Comparison of ENCODE assay signal across 21 mouse cellular contexts in genomic region chr6:116262824-116263223, GRCm38 (mm10). TPM values are rescaled to one million over a fixed set of nuclear protein-coding genes. Genes with fewer than 3 reads are reported as not detected.
DNase-seq lines count a peak whose midpoint lies in the region; ATAC-seq and TF ChIP-seq lines count a peak whose summit lies in the region.
"Had no signal": no experiment of that assay in that cellular context is flagged by ENCODE, and none has a peak within 500 bp of the region (broad histone marks: within the 10 kb centered on the region; RNA-seq: fewer than 3 reads in every experiment).

No protein-coding gene starts in this region.

- TF ChIP-seq CTCF in testis, adult 2 months (IDR thresholded peaks at IDR 0.05; ENCODE audit: control insufficient read depth, insufficient read depth, insufficient replicate concordance, low read depth, low read length) = no peak

- H3K4me2 ChIP-seq in liver, embryonic 13.5 days = no peak overlapping the region

- 82% methylated on average over 1 of the region's 1 CpGs for WGBS in liver, embryonic 13.5 days (ENCODE audit: insufficient replicate concordance)

- peaks cover 36% of the 10 kb centered on the region for H3K4me1 ChIP-seq in liver, embryonic 13.5 days (replicated peaks)
- H3K4me1 ChIP-seq in testis, adult 2 months (ENCODE audit: control insufficient read depth, insufficient read depth, low read length) = no peaks in the 10 kb centered on the region

- no peak overlapping the region for H3K9ac ChIP-seq in liver, embryonic 13.5 days
- H3K9ac ChIP-seq: embryonic facial prominence, embryonic 13.5 days; embryonic facial prominence, embryonic 15.5 days; forebrain, embryonic 12.5 days had no signal

- no peaks in the 10 kb centered on the region for H3K27me3 ChIP-seq in liver, embryonic 13.5 days
- no peaks in the 10 kb centered on the region for H3K27me3 ChIP-seq in testis, adult 2 months (ENCODE audit: control insufficient read depth, insufficient read depth, low read length)
- H3K27me3 ChIP-seq: embryonic facial prominence, embryonic 13.5 days; embryonic facial prominence, embryonic 15.5 days; forebrain, embryonic 12.5 days had no signal

- no peak for DNase-seq in liver, embryonic 13.5 days
- DNase-seq in liver = no peak
- no peak for DNase-seq in testis, postnatal 10 days (ENCODE audit: low spot score)
- DNase-seq in induced T-regulatory cell, adult 2 months (ENCODE audit: low read depth) = peak; percentile 5
- no peak for DNase-seq in thymus, postnatal 25 days
- DNase-seq: adrenal gland, adult 2 months; adrenal gland, postnatal 10 days; adrenal gland, postnatal 25 days; cerebellum, adult 11 months; cerebellum, adult 18-20 months; cerebellum, adult 8-10 months; cerebellum, adult 9-11 months; cerebellum, postnatal 36 days; embryo, embryonic 11 days had no signal

- peak overlapping the region; percentile 81; the same call in 1 of the 2 replicates for H3K27ac ChIP-seq in liver, embryonic 13.5 days
- peak overlapping the region; percentile 97 for H3K27ac ChIP-seq in testis, adult 2 months (ENCODE audit: control insufficient read depth, insufficient read depth, low read depth, low read length)
- H3K27ac ChIP-seq: embryonic facial prominence, embryonic 13.5 days; embryonic facial prominence, embryonic 15.5 days; forebrain, embryonic 12.5 days had no signal

- peaks cover 12% of the 10 kb centered on the region; the same call in 1 of the 2 replicates for H3K36me3 ChIP-seq in liver, embryonic 13.5 days
- peaks cover 2% of the 10 kb centered on the region for H3K36me3 ChIP-seq in testis, adult 2 months (ENCODE audit: control insufficient read depth, insufficient read depth, low read length)

- H3K9me3 ChIP-seq in liver, embryonic 13.5 days (replicated peaks) = no peaks in the 10 kb centered on the region
- H3K9me3 ChIP-seq: embryonic facial prominence, embryonic 13.5 days; embryonic facial prominence, embryonic 15.5 days; forebrain, embryonic 10.5 days; forebrain, embryonic 12.5 days had no signal

- peak overlapping the region; percentile 74; the same call in 1 of the 2 replicates for H3K4me3 ChIP-seq in liver, embryonic 13.5 days (replicated peaks)
- H3K4me3 ChIP-seq in testis, adult 2 months (ENCODE audit: control insufficient read depth, low read depth, low read length) = peak overlapping the region; percentile 95

- no peak for ATAC-seq in liver, embryonic 13.5 days (ENCODE audit: low read depth)
- ATAC-seq: forebrain, embryonic 14.5 days; forebrain, embryonic 16.5 days had no signal

- 0 out of 2 replicates have a peak, but pooled peaks have one; percentile 2 for TF ChIP-seq POLR2A in testis, adult 2 months (IDR thresholded peaks at IDR 0.05; ENCODE audit: control insufficient read depth, low read depth, low read length)

RNA-seq across cellular contexts. Expression of gene Zfand4, which starts 1.2 kb away (rescaled TPM):
- polyA plus RNA-seq in liver, embryonic 13.5 days (2015; fragmentation: Nextera tagmentation; extraction: Ambion mirVana) = 4.9 and 5.9 TPM in 2 replicates
- 108 and 157 TPM in 2 replicates for polyA plus RNA-seq in testis, adult 2 months (2012; rRNA removed)

RNA-seq across cellular contexts. Expression of gene Washc2, which starts 55.0 kb away (rescaled TPM):
- 13.8 and 16.8 TPM in 2 replicates for polyA plus RNA-seq in liver, embryonic 13.5 days (2015; fragmentation: Nextera tagmentation; extraction: Ambion mirVana)
- polyA plus RNA-seq in testis, adult 2 months (2012; rRNA removed) = 11.3 and 12.0 TPM in 2 replicates

Comparison
In these comparisons a context has a peak if more than half of its experiments do, and no peak if none do; other contexts are left out.
1. RNA of gene Zfand4, which starts 1.2 kb away (polyA plus RNA-seq): 108 to 157 TPM in testis, adult 2 months; 4.9 to 5.9 TPM in liver, embryonic 13.5 days; every median in the first group is over 10 times any median in the second.